Mouse (Mus musculus) limb, embryonic 13.5 days (tissue): ENCODE data around the gene Ttc22. TPM values are rescaled to one million over a fixed set of nuclear protein-coding genes. Genes with fewer than 3 reads are reported as not detected.

ENCODE experiments used
- ATAC-seq: fragments of 200-750 bp; cut with Nextera tagmentation; 2 replicates; pipeline ENCODE4 v1.8.0; 2017; ENCODE audit warnings: low read depth, moderate number of reproducible peaks, moderate TSS enrichment; ENCODE audit not compliant: low FRiP score
- H3K27ac ChIP-seq: fragments of 300-500 bp; sonication (generic); 2 replicates; pipeline ENCODE4 v1.5.1; 2015; ENCODE audit warnings: inconsistent platforms, mild to moderate bottlenecking, moderate library complexity
- H3K27me3 ChIP-seq: fragments of 300-500 bp; sonication (generic); 2 replicates; pipeline ENCODE4 v1.6.1; 2015; ENCODE audit warnings: mild to moderate bottlenecking, inconsistent platforms
- H3K36me3 ChIP-seq: fragments of 300-500 bp; sonication (generic); 2 replicates; pipeline ENCODE4 v1.6.1; 2015; ENCODE audit warnings: inconsistent platforms, mild to moderate bottlenecking, moderate library complexity
- H3K4me1 ChIP-seq: fragments of 300-500 bp; sonication (generic); 2 replicates; pipeline ENCODE4 v1.6.1; 2015; ENCODE audit warnings: inconsistent platforms
- H3K4me2 ChIP-seq: fragments of 300-500 bp; sonication (generic); replicated peaks from 2 replicates; pipeline ENCODE4 v1.6.1; 2015; ENCODE audit warnings: inconsistent platforms, mild to moderate bottlenecking, moderate library complexity
- H3K4me3 ChIP-seq: fragments of 300-500 bp; sonication (generic); 2 replicates; pipeline ENCODE4 v1.5.1; 2015; ENCODE audit warnings: moderate library complexity, mild to moderate bottlenecking, inconsistent platforms
- H3K9ac ChIP-seq: fragments of 300-500 bp; sonication (generic); 2 replicates; pipeline ENCODE4 v1.6.1; 2015; ENCODE audit warnings: mild to moderate bottlenecking, inconsistent platforms
- H3K9me3 ChIP-seq: fragments of 300-500 bp; sonication (generic); 2 replicates; pipeline ENCODE4 v1.6.1; 2016; ENCODE audit warnings: inconsistent platforms
- WGBS: fragments of 180-500 bp; shearing (Covaris S2); methylation state at CpG from one replicate; pipeline ENCODE4 v1.1.7; 2015; 5-methylcytosine and 5-hydroxymethylcytosine counted together
- polyA plus RNA-seq: library from polyadenylated mRNA; unstranded; fragments of >200 nt; fragmentation: Nextera tagmentation; extraction: Ambion mirVana; gene quantifications from 2 replicates; pipeline ENCODE4 v1.2.1, GENCODE M21; 2015

Gene Ttc22
- polyA plus RNA-seq = 1.2 and 2.0 TPM in 2 replicates

DNA sequence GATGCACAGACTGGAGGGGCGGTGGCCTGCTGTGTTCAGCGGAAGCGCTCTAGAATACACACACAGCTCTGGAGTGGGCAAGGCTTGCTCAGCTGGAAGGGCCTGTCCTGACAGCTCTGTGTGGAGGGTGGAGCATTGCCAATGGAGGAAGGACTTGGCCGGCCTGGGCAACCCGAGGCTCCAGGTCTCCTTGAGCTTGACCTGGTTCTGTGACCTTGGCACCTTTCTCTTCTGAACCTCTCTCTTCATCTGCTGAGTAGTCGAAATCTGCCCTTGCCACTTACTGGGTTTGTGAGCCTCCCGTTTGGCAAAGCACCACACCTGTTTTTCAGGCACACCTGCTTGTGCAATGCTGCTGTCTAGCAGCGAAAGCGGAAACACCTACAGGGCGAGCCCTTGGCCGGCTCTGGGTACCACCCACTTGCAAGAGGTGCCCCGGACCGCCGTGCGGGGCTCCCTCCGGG lies at the start of gene Ttc22:
Gene Ttc22 (plus strand): TSS at position 403 of the 464 bp plus-strand sequence.
- no peak within 1 kb of the TSS for H3K9ac ChIP-seq
- 21% methylated on average over 16 of the region's 16 CpGs for WGBS
- H3K36me3 ChIP-seq = no peaks in the 10 kb centered on the region
- H3K4me1 ChIP-seq = peaks cover 16% of the 10 kb centered on the region
- no peaks in the 10 kb centered on the region for H3K9me3 ChIP-seq
- H3K4me2 ChIP-seq = peak within 1 kb of the TSS; percentile 32
- ATAC-seq = no peak
- no peak within 1 kb of the TSS for H3K27ac ChIP-seq
- peak within 1 kb of the TSS; percentile 0; the same call in 1 of the 2 replicates for H3K4me3 ChIP-seq
- peaks cover 59% of the 10 kb centered on the region for H3K27me3 ChIP-seq

DNA sequence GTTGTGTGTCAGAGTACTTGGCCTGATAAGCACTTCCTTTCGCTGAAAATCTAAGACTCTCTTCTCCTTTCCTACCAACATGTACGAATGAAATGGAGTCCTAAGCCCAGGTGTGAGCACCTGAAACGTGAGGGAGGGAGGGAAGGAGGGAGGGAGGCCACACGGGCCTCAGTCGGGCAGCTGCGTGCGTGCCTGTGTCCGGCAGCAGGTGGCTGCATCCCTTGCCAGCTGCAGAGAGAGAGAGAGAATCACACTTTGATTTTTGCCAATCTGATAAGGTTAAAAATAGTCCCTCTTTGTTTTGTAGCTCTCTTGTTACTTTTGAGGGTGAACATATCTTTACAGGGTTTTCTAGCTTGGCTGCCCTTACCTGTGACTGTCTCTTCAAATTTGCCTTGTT lies 47.2 kb upstream of the Ttc22 start:
- no peak for ATAC-seq
- H3K9ac ChIP-seq = no peak overlapping the region
- no peaks in the 10 kb centered on the region for H3K27me3 ChIP-seq
- no peaks in the 10 kb centered on the region for H3K4me1 ChIP-seq
- peaks cover 98% of the 10 kb centered on the region for H3K36me3 ChIP-seq
- no peaks in the 10 kb centered on the region for H3K9me3 ChIP-seq
- no peak overlapping the region for H3K4me2 ChIP-seq
- no peak overlapping the region for H3K4me3 ChIP-seq
- WGBS = 90% methylated on average over 8 of the region's 8 CpGs
- H3K27ac ChIP-seq = no peak overlapping the region

DNA sequence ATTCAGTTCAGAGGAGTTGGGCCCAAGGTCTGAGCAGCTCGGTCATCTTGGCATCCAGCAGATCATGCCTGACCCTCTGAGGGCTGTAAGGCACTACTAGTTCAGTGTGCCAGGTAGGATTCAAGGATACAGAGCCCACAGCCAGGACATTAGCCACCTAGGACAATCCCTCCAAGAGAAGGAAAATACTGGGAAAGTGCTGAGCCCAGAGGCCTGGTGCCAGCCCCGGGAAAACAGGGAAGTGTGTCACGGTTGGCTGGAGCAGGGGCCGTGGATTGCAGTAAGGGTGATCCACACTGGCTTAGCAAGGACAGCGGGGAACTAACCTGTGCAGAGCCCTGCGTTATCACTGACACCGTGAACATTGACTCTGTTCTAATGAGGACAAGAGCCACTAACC lies 44.7 kb upstream of the Ttc22 start:
- Histone ChIP-seq H3K27me3 (no peaks in the 10 kb centered on the region), H3K4me3 (no peak overlapping the region), H3K9ac (no peak overlapping the region), H3K4me2 (no peak overlapping the region), H3K4me1 (no peaks in the 10 kb centered on the region), H3K36me3 (peaks cover 98% of the 10 kb centered on the region), H3K27ac (no peak overlapping the region), H3K9me3 (no peaks in the 10 kb centered on the region)
- WGBS = 94% methylated on average over 7 of the region's 7 CpGs
- no peak for ATAC-seq

DNA sequence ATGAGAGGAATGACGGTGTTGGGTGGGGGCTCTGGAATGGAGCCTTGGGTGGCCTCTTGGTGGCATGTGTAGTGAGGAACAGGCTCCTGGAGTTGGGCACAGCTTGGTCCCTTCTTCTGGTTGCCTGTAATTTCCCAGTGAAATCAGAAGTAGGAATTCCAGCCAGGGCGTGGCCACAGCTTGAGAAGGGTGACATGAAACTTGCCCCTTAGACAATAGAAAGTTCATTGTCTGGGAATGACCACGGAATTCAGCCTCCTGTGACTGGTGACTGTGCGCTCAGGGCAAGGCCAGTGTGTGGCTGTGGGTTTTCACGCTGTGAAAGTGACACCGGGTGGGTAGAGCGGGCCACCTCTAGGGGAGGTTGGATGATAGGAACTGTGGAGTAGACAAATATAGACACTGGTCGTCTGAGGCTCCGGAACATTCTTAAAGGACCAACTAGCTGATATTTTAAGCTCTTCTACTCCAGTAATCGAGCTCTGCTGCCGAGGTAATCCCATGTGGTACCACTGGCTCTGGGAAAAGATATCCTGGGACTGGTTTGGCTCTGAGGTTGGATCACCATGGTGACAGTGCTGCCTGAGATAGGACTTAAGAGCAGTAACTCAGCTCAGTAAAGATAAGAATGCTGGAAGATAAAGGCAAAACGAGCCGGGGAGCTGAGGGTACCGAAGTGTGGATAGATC lies 40.9 kb upstream of the Ttc22 start:
- no peak for ATAC-seq
- Histone ChIP-seq H3K36me3 (peaks cover 98% of the 10 kb centered on the region), H3K4me2 (no peak overlapping the region), H3K4me1 (no peaks in the 10 kb centered on the region), H3K9ac (no peak overlapping the region), H3K9me3 (no peaks in the 10 kb centered on the region), H3K4me3 (no peak overlapping the region), H3K27ac (no peak overlapping the region; the same call in 1 of the 2 replicates), H3K27me3 (no peaks in the 10 kb centered on the region)
- WGBS = 89% methylated on average over 14 of the region's 14 CpGs

DNA sequence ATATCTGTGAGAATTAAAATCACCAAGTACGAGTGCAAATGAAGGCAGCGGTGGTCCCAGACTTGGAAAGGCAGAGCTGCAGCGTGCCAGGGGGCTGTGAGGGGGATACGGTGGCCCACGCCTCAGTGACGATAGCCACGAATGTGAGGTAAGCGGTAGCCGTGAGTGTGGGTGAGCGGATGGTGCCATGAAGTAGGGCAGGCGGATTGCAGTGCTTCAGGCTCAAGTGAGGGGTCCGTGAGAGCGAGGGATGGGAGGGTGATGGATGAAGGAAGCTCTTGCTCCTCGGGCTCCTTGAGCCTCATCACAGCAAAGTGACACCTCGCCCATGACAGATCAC lies 40.4 kb upstream of the Ttc22 start:
- no peaks in the 10 kb centered on the region for H3K27me3 ChIP-seq

DNA sequence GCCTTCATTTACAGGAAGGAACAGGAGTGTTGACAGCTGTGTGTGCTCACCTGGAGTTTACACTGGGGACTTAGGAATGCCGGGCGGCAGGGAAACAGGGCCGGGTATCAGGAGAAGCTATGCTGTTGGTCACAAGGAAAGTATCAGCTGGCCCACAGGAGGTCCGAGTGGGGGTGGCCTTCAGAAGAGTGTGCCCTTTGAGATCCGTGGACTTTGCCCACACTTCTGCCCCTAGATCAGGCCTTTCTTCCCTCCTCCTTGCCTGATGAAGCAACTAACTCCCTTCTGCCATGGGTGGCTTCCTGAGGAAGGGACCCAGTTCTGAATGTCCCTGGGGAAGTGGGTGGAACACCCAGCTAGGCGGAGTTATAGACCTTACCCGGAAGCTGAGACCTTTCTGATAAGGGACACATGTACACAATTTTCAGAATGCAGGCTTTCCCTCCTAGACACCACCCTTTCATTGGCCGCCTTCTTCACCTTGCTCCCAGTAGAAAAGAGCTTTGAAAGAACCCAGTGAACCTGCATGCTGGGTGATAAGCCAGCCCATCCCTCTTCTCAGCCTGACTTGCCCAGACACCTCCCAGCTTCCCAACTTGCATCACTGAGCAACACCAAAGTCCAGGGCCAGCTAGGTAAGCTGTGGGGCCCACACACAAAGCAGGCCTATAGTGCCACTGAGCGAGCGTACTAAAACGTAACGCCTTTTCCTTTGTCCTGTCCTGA lies 39.6 kb upstream of the Ttc22 start:
- no peak overlapping the region for H3K4me2 ChIP-seq
- WGBS = 86% methylated on average over 12 of the region's 12 CpGs
- no peak for ATAC-seq

More for the DNA sequence above, 40.4 kb upstream of the Ttc22 start:
- Histone ChIP-seq H3K27ac (no peak overlapping the region), H3K36me3 (peaks cover 98% of the 10 kb centered on the region), H3K4me2 (no peak overlapping the region), H3K9me3 (no peaks in the 10 kb centered on the region), H3K9ac (no peak overlapping the region), H3K4me1 (no peaks in the 10 kb centered on the region), H3K4me3 (no peak overlapping the region)
- 95% methylated on average over 15 of the region's 15 CpGs for WGBS
- no peak for ATAC-seq

DNA sequence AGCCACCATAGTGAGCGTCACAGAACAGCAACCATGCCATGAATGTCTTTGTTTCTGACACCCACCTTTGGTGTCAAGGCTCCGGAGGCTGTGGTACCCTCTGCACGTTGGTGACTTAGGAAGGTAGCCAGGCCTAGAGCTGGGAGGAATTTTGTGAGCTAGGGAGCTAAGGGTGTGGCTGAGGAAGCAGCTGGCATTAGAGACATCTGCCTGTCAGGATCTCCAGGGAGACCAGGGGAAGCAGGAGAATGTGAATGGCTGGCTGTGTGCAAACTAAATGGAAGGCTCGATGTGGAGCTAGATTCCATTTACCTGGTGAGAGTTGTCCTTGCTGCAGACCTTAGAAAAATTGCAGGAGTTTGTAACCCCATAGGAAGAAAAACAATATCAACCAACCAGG lies 37.6 kb upstream of the Ttc22 start:
- Histone ChIP-seq H3K4me3 (no peak overlapping the region), H3K9ac (no peak overlapping the region), H3K36me3 (peaks cover 98% of the 10 kb centered on the region), H3K27ac (no peak overlapping the region), H3K4me2 (no peak overlapping the region), H3K4me1 (no peaks in the 10 kb centered on the region), H3K9me3 (no peaks in the 10 kb centered on the region), H3K27me3 (no peaks in the 10 kb centered on the region)
- ATAC-seq = no peak
- 91% methylated on average over 4 of the region's 4 CpGs for WGBS

More for the DNA sequence above, 39.6 kb upstream of the Ttc22 start:
- H3K9ac ChIP-seq = no peak overlapping the region
- H3K36me3 ChIP-seq = peaks cover 98% of the 10 kb centered on the region
- no peak overlapping the region for H3K4me3 ChIP-seq
- no peaks in the 10 kb centered on the region for H3K4me1 ChIP-seq
- no peak overlapping the region for H3K27ac ChIP-seq
- no peaks in the 10 kb centered on the region for H3K27me3 ChIP-seq
- no peaks in the 10 kb centered on the region for H3K9me3 ChIP-seq

DNA sequence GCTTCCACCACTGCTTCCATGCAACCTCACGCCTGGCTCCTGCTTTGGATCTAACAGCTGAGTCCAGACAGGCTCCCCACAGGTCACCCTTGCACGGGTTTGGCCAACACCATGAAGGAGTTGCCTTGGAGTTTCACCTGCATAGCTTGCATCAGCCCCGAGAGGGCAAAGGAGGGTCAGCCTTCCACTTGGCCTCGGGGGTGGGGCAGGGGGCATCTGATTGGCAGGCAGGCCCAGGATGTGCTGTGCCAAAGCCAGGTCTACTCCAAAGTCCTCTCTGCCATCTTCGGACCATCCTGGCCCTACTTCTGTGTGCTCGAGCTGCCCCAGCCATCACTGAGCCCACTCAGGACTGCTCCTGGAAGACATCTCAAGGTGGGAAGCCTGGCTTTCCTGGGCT lies 35.2 kb upstream of the Ttc22 start:
- Histone ChIP-seq H3K4me2 (no peak overlapping the region), H3K9me3 (no peaks in the 10 kb centered on the region), H3K36me3 (peaks cover 92% of the 10 kb centered on the region), H3K27me3 (no peaks in the 10 kb centered on the region), H3K9ac (no peak overlapping the region), H3K4me3 (no peak overlapping the region), H3K4me1 (no peaks in the 10 kb centered on the region), H3K27ac (no peak overlapping the region)
- no peak for ATAC-seq
- WGBS = 94% methylated on average over 6 of the region's 6 CpGs

DNA sequence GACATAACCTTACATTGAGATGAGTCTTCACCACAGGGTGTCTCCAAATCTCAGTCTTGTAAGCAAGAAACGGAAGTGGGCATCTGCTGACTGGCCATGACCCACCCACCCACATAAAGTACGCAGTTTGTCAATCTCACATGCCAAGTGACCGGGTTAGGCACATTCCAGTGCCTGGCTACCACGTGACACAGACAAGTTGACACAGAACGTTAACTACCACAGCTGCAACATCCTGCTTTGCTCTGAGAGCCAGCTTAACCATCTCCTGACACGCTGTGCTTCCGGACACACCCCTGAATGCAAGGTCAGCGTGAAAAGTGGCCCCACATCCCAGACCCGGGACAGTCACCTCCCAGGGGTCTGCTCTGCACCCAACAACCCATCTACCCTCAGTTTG lies 32.1 kb upstream of the Ttc22 start:
- WGBS = 70% methylated on average over 9 of the region's 9 CpGs
- Histone ChIP-seq H3K4me1 (no peaks in the 10 kb centered on the region), H3K27me3 (no peaks in the 10 kb centered on the region), H3K4me3 (no peak overlapping the region), H3K4me2 (no peak overlapping the region), H3K27ac (no peak overlapping the region), H3K9me3 (no peaks in the 10 kb centered on the region), H3K36me3 (peaks cover 61% of the 10 kb centered on the region), H3K9ac (no peak overlapping the region)
- no peak for ATAC-seq

DNA sequence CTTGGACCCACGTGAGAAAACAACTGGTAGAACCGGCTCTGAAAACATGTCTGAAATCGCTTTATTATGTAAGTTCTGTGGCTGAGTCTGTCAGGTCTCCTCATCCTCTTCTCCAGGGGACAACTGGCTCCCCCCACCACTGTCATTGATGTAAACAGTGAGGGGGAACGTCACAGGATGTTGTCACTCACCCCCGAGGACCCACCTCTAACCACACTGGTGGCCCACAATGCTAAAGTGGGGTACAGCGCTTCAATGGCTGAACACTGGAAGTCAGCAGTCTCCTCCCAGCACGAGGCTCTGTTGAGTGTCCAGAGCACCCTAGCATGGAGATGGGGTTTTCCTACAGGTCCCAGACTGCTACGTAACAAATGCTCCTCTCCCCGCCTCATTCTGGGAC lies 31.4 kb upstream of the Ttc22 start:
- no peak for ATAC-seq
- Histone ChIP-seq H3K9ac (no peak overlapping the region), H3K36me3 (peaks cover 54% of the 10 kb centered on the region), H3K4me3 (no peak overlapping the region), H3K27me3 (no peaks in the 10 kb centered on the region), H3K4me2 (no peak overlapping the region), H3K9me3 (no peaks in the 10 kb centered on the region), H3K27ac (no peak overlapping the region), H3K4me1 (no peaks in the 10 kb centered on the region)
- WGBS = 86% methylated on average over 9 of the region's 9 CpGs

DNA sequence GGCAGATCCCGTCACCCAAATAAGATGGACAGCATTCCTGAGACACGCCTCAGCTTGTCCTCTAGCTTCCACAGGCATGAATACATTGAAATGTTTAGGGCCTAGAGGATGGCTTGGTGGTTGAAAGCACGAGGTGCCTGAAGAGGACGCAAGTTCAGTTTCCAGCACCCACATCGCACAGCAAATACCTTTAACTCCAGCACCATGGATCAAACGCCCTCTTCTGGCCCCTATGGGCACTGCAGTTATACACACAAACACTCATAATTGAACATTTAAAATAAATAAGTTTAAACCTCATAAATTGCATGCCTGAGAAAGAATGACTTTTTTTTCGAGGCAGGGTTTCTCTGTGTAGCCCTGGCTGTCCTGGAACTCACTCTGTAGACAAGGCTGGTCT lies 28.6 kb upstream of the Ttc22 start:
- Histone ChIP-seq H3K9ac (no peak overlapping the region), H3K4me2 (no peak overlapping the region), H3K9me3 (no peaks in the 10 kb centered on the region), H3K27ac (no peak overlapping the region), H3K27me3 (no peaks in the 10 kb centered on the region), H3K4me3 (no peak overlapping the region), H3K4me1 (no peaks in the 10 kb centered on the region), H3K36me3 (peaks cover 27% of the 10 kb centered on the region)
- 55% methylated on average over 7 of the region's 7 CpGs for WGBS
- no peak for ATAC-seq

DNA sequence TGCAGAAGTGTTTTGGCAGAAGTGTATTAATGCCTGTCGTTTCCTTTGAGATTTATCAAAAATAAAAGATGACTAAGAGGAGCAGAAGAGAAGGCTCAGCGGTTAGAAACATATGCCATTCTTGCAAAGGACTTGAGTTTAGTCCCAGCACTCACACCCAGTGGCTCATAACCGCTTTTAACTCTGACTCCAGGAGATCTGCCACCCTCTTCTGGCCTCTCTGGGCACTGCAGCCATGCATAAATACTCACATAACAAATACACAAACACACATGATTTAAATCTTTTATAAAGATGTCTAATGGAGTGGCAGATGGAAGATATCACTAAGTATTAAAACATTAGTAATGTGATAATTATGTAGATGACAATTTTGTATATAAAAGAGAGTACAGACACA lies 26.0 kb upstream of the Ttc22 start:
- H3K27me3 ChIP-seq = no peaks in the 10 kb centered on the region
- H3K27ac ChIP-seq = no peak overlapping the region
- no peak overlapping the region for H3K4me3 ChIP-seq
- H3K9ac ChIP-seq = no peak overlapping the region
- WGBS = 59% methylated on average over 3 of the region's 3 CpGs
- peaks cover 2% of the 10 kb centered on the region; the same call in 1 of the 2 replicates for H3K36me3 ChIP-seq
- no peak for ATAC-seq
- H3K4me1 ChIP-seq = no peaks in the 10 kb centered on the region
- H3K9me3 ChIP-seq = no peaks in the 10 kb centered on the region
- H3K4me2 ChIP-seq = no peak overlapping the region
